Mouse (Mus musculus) layer of hippocampus, adult 8-10 months (tissue): ENCODE data around the gene Ms4a1. TPM values are rescaled to one million over a fixed set of nuclear protein-coding genes. Genes with fewer than 3 reads are reported as not detected.

Experiments used
- total RNA-seq, 4 experiments: library from RNA; stranded (reverse); gene quantifications; 2 replicates each; pipeline ENCODE4 v1.2.4; 2022

The Ms4a1 gene
- total RNA-seq, 4 experiments from 2014 or later: 0.09 TPM; not detected in 3

Other genes with a start within 250 kb of the Ms4a1 start
- gene Ms4a18, start 248.2 kb downstream of the Ms4a1 start, total RNA-seq: not detected
- not detected for gene Ms4a8a, start 185.1 kb downstream of the Ms4a1 start, total RNA-seq
- not detected for gene 1700017D01Rik, start 135.4 kb downstream of the Ms4a1 start, total RNA-seq
- gene 1700025F22Rik, start 100.9 kb downstream of the Ms4a1 start, total RNA-seq: not detected
- gene Ms4a13, start 69.5 kb downstream of the Ms4a1 start, total RNA-seq: not detected
- gene Ms4a12, start 33.8 kb downstream of the Ms4a1 start, total RNA-seq: not detected
- not detected for gene Ms4a5, start 17.6 kb upstream of the Ms4a1 start, total RNA-seq
- under 1 TPM in 1 of 4 experiments, not detected in 3; 0.10 TPM for gene Ms4a14, start 48.2 kb upstream of the Ms4a1 start, total RNA-seq
- under 1 TPM in 2 of 4 experiments, not detected in 2; 0.18 to 0.50 TPM for gene Ms4a7, start 69.9 kb upstream of the Ms4a1 start, total RNA-seq
- gene Ms4a4a, start 109.3 kb upstream of the Ms4a1 start, total RNA-seq: 1 to 10 TPM in 1 of 4 experiments, under 1 TPM in 3; 0.47 to 1.1 (median 0.67) TPM
- gene Ms4a4c, start 138.5 kb upstream of the Ms4a1 start, total RNA-seq: under 1 TPM in 1 of 4 experiments, not detected in 3; 0.82 TPM
- gene Ms4a4b, start 177.3 kb upstream of the Ms4a1 start, total RNA-seq: under 1 TPM in 1 of 4 experiments, not detected in 3; 0.66 TPM
- gene Ms4a6c, start 203.1 kb upstream of the Ms4a1 start, total RNA-seq: 1 to 10 TPM in 3 of 4 experiments, under 1 TPM in 1; 0.76 to 5.8 (median 2.8) TPM
- gene Gm8369, start 219.7 kb upstream of the Ms4a1 start, total RNA-seq: under 1 TPM; 0.21 to 0.72 (median 0.54) TPM